Mouse (Mus musculus) ES-Bruce4 (cell line): ENCODE measurements at regions not wholly inside any gene's neighbourhood (a gene's known extent, or its start where the extent isn't known, plus 50 kb on each side); places are given as distances from the start of the nearest gene placed in this dataset.

Experiments used
- H3K27ac ChIP-seq: 2 replicates; pipeline ENCODE4 v1.5.1; 2012; ENCODE audit warnings: low read length, inconsistent platforms; ENCODE audit not compliant: insufficient read depth
- H3K27me3 ChIP-seq: 2 replicates; pipeline ENCODE4 v1.6.1; 2012; ENCODE audit warnings: mild to moderate bottlenecking, low read length, inconsistent platforms; ENCODE audit not compliant: control insufficient read depth, poor library complexity, insufficient read depth, severe bottlenecking
- H3K36me3 ChIP-seq: 2 replicates; pipeline ENCODE4 v1.6.1; 2012; ENCODE audit warnings: inconsistent platforms, mild to moderate bottlenecking, low read length, moderate library complexity; ENCODE audit not compliant: control insufficient read depth, poor library complexity, insufficient read depth, severe bottlenecking
- H3K4me1 ChIP-seq: one replicate; pipeline ENCODE4 v1.8.1; 2011; ENCODE audit warnings: low read length; ENCODE audit not compliant: control insufficient read depth, insufficient read depth
- H3K4me3 ChIP-seq: 2 replicates; pipeline ENCODE4 v1.5.1; 2011; ENCODE audit warnings: low read depth, mild to moderate bottlenecking, low read length
- H3K9ac ChIP-seq: 2 replicates; pipeline ENCODE4 v1.6.1; 2012; ENCODE audit warnings: low read depth, mild to moderate bottlenecking, inconsistent platforms; ENCODE audit not compliant: poor library complexity, severe bottlenecking
- H3K9me3 ChIP-seq: replicated peaks from 2 replicates; pipeline ENCODE4 v1.6.1; 2012; ENCODE audit warnings: mild to moderate bottlenecking, low read length, inconsistent platforms; ENCODE audit not compliant: control insufficient read depth, poor library complexity, insufficient read depth, severe bottlenecking
- CTCF ChIP-seq: IDR thresholded peaks from one replicate; pipeline ENCODE4 v1.8.1; 2011; ENCODE audit warnings: low read depth, low read length
- EP300 ChIP-seq: IDR thresholded peaks from 2 replicates; pipeline ENCODE4 v1.6.1; 2011; ENCODE audit warnings: low read depth, low read length; ENCODE audit not compliant: insufficient read depth
- POLR2A ChIP-seq: IDR thresholded peaks from one replicate; pipeline ENCODE4 v1.8.1; 2011; ENCODE audit warnings: low read length; ENCODE audit not compliant: insufficient read depth

- H3K27me3 ChIP-seq = no peaks in the 10 kb centered on the region
- H3K9me3 ChIP-seq = no peaks in the 10 kb centered on the region
- H3K4me1 ChIP-seq = peaks cover 2% of the 10 kb centered on the region
- TF ChIP-seq CTCF (no peak), POLR2A (no peak), EP300 (no peak)
- no peak overlapping the region for H3K27ac ChIP-seq
- no peak overlapping the region for H3K4me3 ChIP-seq
- no peaks in the 10 kb centered on the region for H3K36me3 ChIP-seq
- H3K9ac ChIP-seq = no peak overlapping the region
Observed at GRCm38 (mm10) chr1:57301260-57301979, 76.0 kb upstream of the 1700066M21Rik start.

GRCm38 (mm10) chr1:57301980-57302331, 75.5 kb upstream of the 1700066M21Rik start:
- peaks cover under 1% of the 10 kb centered on the region; the same call in 1 of the 2 replicates for H3K9me3 ChIP-seq

GRCm38 (mm10) chr1:57304757-57305156, 72.7 kb upstream of the 1700066M21Rik start:
- Histone ChIP-seq H3K36me3 (no peaks in the 10 kb centered on the region), H3K27ac (no peak overlapping the region), H3K4me3 (no peak overlapping the region), H3K9ac (no peak overlapping the region), H3K9me3 (peaks cover 13% of the 10 kb centered on the region), H3K4me1 (peaks cover 2% of the 10 kb centered on the region), H3K27me3 (no peaks in the 10 kb centered on the region)
- no peak for TF ChIP-seq CTCF
- no peak for TF ChIP-seq EP300
- no peak for TF ChIP-seq POLR2A

More at GRCm38 (mm10) chr1:57301980-57302331, 75.5 kb upstream of the 1700066M21Rik start:
- Histone ChIP-seq H3K4me1 (peaks cover 2% of the 10 kb centered on the region), H3K4me3 (no peak overlapping the region), H3K9ac (no peak overlapping the region), H3K27me3 (no peaks in the 10 kb centered on the region), H3K36me3 (no peaks in the 10 kb centered on the region), H3K27ac (no peak overlapping the region)
- TF ChIP-seq EP300 = no peak
- TF ChIP-seq POLR2A = no peak
- no peak for TF ChIP-seq CTCF

- no peak overlapping the region for H3K9ac ChIP-seq
- H3K36me3 ChIP-seq = no peaks in the 10 kb centered on the region
- H3K4me3 ChIP-seq = no peak overlapping the region
- no peaks in the 10 kb centered on the region for H3K27me3 ChIP-seq
- no peaks in the 10 kb centered on the region for H3K4me1 ChIP-seq
- peaks cover 8% of the 10 kb centered on the region for H3K9me3 ChIP-seq
- H3K27ac ChIP-seq = no peak overlapping the region
- TF ChIP-seq EP300 = no peak
- TF ChIP-seq CTCF = no peak
- TF ChIP-seq POLR2A = no peak
Observed at GRCm38 (mm10) chr1:57322535-57322934, 54.9 kb upstream of the 1700066M21Rik start.

GRCm38 (mm10) chr1:57323118-57323517, 54.3 kb upstream of the 1700066M21Rik start:
- no peak overlapping the region for H3K9ac ChIP-seq
- H3K9me3 ChIP-seq = peaks cover 4% of the 10 kb centered on the region
- no peak overlapping the region for H3K27ac ChIP-seq
- H3K36me3 ChIP-seq = no peaks in the 10 kb centered on the region
- no peaks in the 10 kb centered on the region for H3K27me3 ChIP-seq
- TF ChIP-seq EP300 (no peak), CTCF (no peak), POLR2A (no peak)
- no peak overlapping the region for H3K4me3 ChIP-seq
- H3K4me1 ChIP-seq = no peaks in the 10 kb centered on the region

GRCm38 (mm10) chr1:57325585-57326165, 51.7 kb upstream of the 1700066M21Rik start:
- Histone ChIP-seq H3K4me1 (no peaks in the 10 kb centered on the region), H3K4me3 (no peak overlapping the region), H3K36me3 (no peaks in the 10 kb centered on the region), H3K9me3 (no peaks in the 10 kb centered on the region), H3K9ac (no peak overlapping the region), H3K27ac (no peak overlapping the region), H3K27me3 (no peaks in the 10 kb centered on the region)
- no peak for TF ChIP-seq EP300
- TF ChIP-seq POLR2A = no peak
- TF ChIP-seq CTCF = no peak
